Mouse (Mus musculus) CH12.LX (cell line): ENCODE results near the gene Macf1. TPM values are rescaled to one million over a fixed set of nuclear protein-coding genes. Genes with fewer than 3 reads are reported as not detected.
A peak's percentile ranks its signal among the peaks of the same experiment; 100 is the strongest.

Source experiments
- DNase-seq: peaks from one replicate; pipeline ENCODE4 v3.0.0-alpha.2; 2013; ENCODE audit errors: extremely low read depth
- H3K27ac ChIP-seq: 2 replicates; pipeline ENCODE4 v1.5.1; 2012; ENCODE audit warnings: low read depth, mild to moderate bottlenecking, control low read depth, moderate library complexity; ENCODE audit not compliant: insufficient read depth
- H3K27me3 ChIP-seq: replicated peaks from 2 replicates; pipeline ENCODE3; 2012; ENCODE audit warnings: inconsistent platforms
- H3K36me3 ChIP-seq, 2 experiments: replicated peaks in 1 of 2; 2 replicates each; pipeline versions ENCODE3 to v1.6.1; 2012; ENCODE audit warnings: inconsistent platforms in 1 of 2, low read length in 1 of 2, mild to moderate bottlenecking in 1 of 2, mixed read lengths in 1 of 2, moderate library complexity in 1 of 2; ENCODE audit not compliant: control insufficient read depth in 1 of 2, insufficient read depth in 1 of 2
- H3K4me1 ChIP-seq, 2 experiments: 2 replicates each; pipeline ENCODE4 v1.6.1; 2012; ENCODE audit warnings: inconsistent platforms in 1 of 2, moderate library complexity in 1 of 2; ENCODE audit not compliant: insufficient read depth in 2 of 2, control insufficient read depth in 1 of 2
- H3K4me2 ChIP-seq: 2 replicates; pipeline ENCODE4 v1.6.1; 2012; ENCODE audit warnings: low read depth, mild to moderate bottlenecking, control low read depth; ENCODE audit not compliant: poor library complexity, insufficient read depth, severe bottlenecking
- H3K4me3 ChIP-seq, 3 experiments: fragments of 150-350 bp in 1 of 3; sonication (generic) in 1 of 3; replicated peaks in 1 of 3; 2 replicates each; pipeline versions ENCODE3 to v1.5.1; 2011 to 2012; ENCODE audit warnings: low read depth in 2 of 3, low read length in 2 of 3, mild to moderate bottlenecking in 2 of 3, moderate library complexity in 2 of 3, control low read depth in 1 of 3, improper control_type of control experiment in 1 of 3, inconsistent platforms in 1 of 3, mixed read lengths in 1 of 3; ENCODE audit not compliant: poor library complexity in 1 of 3
- H3K79me2 ChIP-seq: replicated peaks from 2 replicates; pipeline ENCODE4 v1.6.1; 2012; ENCODE audit warnings: mild to moderate bottlenecking, moderate library complexity; ENCODE audit not compliant: control insufficient read depth, poor library complexity, insufficient read depth, severe bottlenecking; ENCODE audit errors: extremely low read depth
- H3K9ac ChIP-seq: 2 replicates; pipeline ENCODE4 v1.6.1; 2012; ENCODE audit warnings: low read depth, mild to moderate bottlenecking, control low read depth, moderate library complexity; ENCODE audit not compliant: insufficient read depth
- H3K9me3 ChIP-seq: replicated peaks from 2 replicates; pipeline ENCODE3; 2012; ENCODE audit warnings: low read length, inconsistent platforms, mixed read lengths
- ELF1 ChIP-seq: IDR thresholded peaks from 2 replicates; pipeline ENCODE4 v1.6.1; 2014; ENCODE audit warnings: low read depth, mild to moderate bottlenecking, inconsistent platforms, low read length, improper control_type of control experiment
- EP300 ChIP-seq: IDR thresholded peaks from 2 replicates; pipeline ENCODE4 v1.6.1; 2011; ENCODE audit warnings: low read length, improper control_type of control experiment
- IRF4 ChIP-seq: IDR thresholded peaks from 2 replicates; pipeline ENCODE4 v1.6.1; 2014; ENCODE audit warnings: low read depth, mild to moderate bottlenecking, inconsistent platforms, low read length, improper control_type of control experiment
- JUN ChIP-seq: IDR thresholded peaks from 2 replicates; pipeline ENCODE4 v1.6.1; 2011; ENCODE audit warnings: low read depth, mild to moderate bottlenecking, low read length, improper control_type of control experiment, moderate library complexity; ENCODE audit not compliant: insufficient read depth
- JUND ChIP-seq: conservative IDR thresholded peaks from 2 replicates; pipeline ENCODE4 v1.6.1; 2011; ENCODE audit warnings: low read depth, low read length, improper control_type of control experiment
- KAT2A ChIP-seq: IDR thresholded peaks from 2 replicates; pipeline ENCODE4 v1.6.1; 2012; ENCODE audit warnings: low read length, improper control_type of control experiment, inconsistent platforms; ENCODE audit not compliant: insufficient replicate concordance
- MAZ ChIP-seq: IDR thresholded peaks from 2 replicates; pipeline ENCODE4 v1.6.1; 2012; ENCODE audit warnings: low read depth, mild to moderate bottlenecking, inconsistent platforms, low read length, improper control_type of control experiment, moderate library complexity
- NRF1 ChIP-seq: IDR thresholded peaks from 2 replicates; pipeline ENCODE4 v1.6.1; 2014; ENCODE audit warnings: low read depth, mild to moderate bottlenecking, inconsistent platforms, low read length, improper control_type of control experiment, moderate library complexity
- RAD21 ChIP-seq: IDR thresholded peaks from 2 replicates; pipeline ENCODE4 v1.6.1; 2011; ENCODE audit warnings: low read depth, mild to moderate bottlenecking, low read length, improper control_type of control experiment, moderate library complexity
- RCOR1 ChIP-seq: conservative IDR thresholded peaks from 2 replicates; pipeline ENCODE4 v1.6.1; 2012; ENCODE audit warnings: low read depth, mild to moderate bottlenecking, inconsistent platforms, low read length, improper control_type of control experiment
- TBP ChIP-seq: conservative IDR thresholded peaks from 2 replicates; pipeline ENCODE4 v1.6.1; 2011; ENCODE audit warnings: low read depth, low read length, improper control_type of control experiment
- TCF12 ChIP-seq: IDR thresholded peaks from 2 replicates; pipeline ENCODE4 v1.6.1; 2014; ENCODE audit warnings: low read depth, mild to moderate bottlenecking, inconsistent platforms, low read length, improper control_type of control experiment
- USF1 ChIP-seq: IDR thresholded peaks from 2 replicates; pipeline ENCODE4 v1.6.1; 2014; ENCODE audit warnings: low read depth, mild to moderate bottlenecking, inconsistent platforms, low read length, improper control_type of control experiment
- ZC3H11A ChIP-seq: IDR thresholded peaks from 2 replicates; pipeline ENCODE4 v1.6.1; 2012; ENCODE audit warnings: low read depth, mild to moderate bottlenecking, inconsistent platforms, low read length, improper control_type of control experiment
- dilution Hi-C: fragments of 300-500 bp; cut with MboI; formaldehyde crosslinking; loops from 2 replicates; pipeline ENCODE4 v1.14.3; 2020; ENCODE audit warnings: low sequenced_read_pairs; ENCODE audit not compliant: extremely low pct_unique_long_range_greater_than_20kb, extremely low pct_ligation_motif_present
- in situ Hi-C: fragments of 300-500 bp; cut with MboI; formaldehyde crosslinking; loops from 3 replicates; pipeline ENCODE4 v1.14.3; 2019; ENCODE audit warnings: low sequenced_read_pairs, low pct_ligation_motif_present, low pct_unique_long_range_greater_than_20kb, mixed read lengths
- polyA plus RNA-seq: library from polyadenylated mRNA; unstranded; fragments of >175 nt; gene quantifications from 2 replicates; pipeline ENCODE4 v1.2.1, GENCODE M21; 2012; ENCODE audit warnings: low read depth; ENCODE audit not compliant: insufficient read length
- total RNA-seq, 2 experiments: library from RNA; depleted of rRNA; stranded (reverse); fragments of 300-350 nt in 1 of 2; fragments of >200 nt in 1 of 2; gene quantifications; 2 replicates each; pipeline ENCODE4 v1.2.3; 2012 to 2014

Gene Macf1
- total and polyA plus RNA-seq, 3 experiments = 63.3 to 93.3 (median 77.8) TPM

GRCm38 (mm10) chr4:123355941-123356340 is 328.2 kb downstream of the Macf1 start:
- no peak overlapping the region for H3K27ac ChIP-seq
- H3K79me2 ChIP-seq = no peaks in the 10 kb centered on the region
- no peak overlapping the region for H3K9ac ChIP-seq
- H3K4me1 ChIP-seq = peaks cover 7 to 23% of the 10 kb centered on the region in 2 experiments
- TF ChIP-seq RAD21 = no peak
- TF ChIP-seq EP300 = no peak
- no peak for TF ChIP-seq RCOR1
- no peak for TF ChIP-seq KAT2A
- TF ChIP-seq JUND = no peak
- no peak for TF ChIP-seq ZC3H11A
- no peak for TF ChIP-seq TCF12
- no peak for TF ChIP-seq USF1
- TF ChIP-seq IRF4 = no peak
- no peak for TF ChIP-seq MAZ
- TF ChIP-seq JUN = no peak
- in situ Hi-C loops (no loop called here), dilution Hi-C loops (no loop called here)
- no peaks in the 10 kb centered on the region for H3K9me3 ChIP-seq
- H3K4me3 ChIP-seq = no peak overlapping the region
- H3K36me3 ChIP-seq = peaks cover 44 to 87% of the 10 kb centered on the region in 2 experiments
- no peak for DNase-seq
- H3K27me3 ChIP-seq = no peaks in the 10 kb centered on the region
- H3K4me2 ChIP-seq = no peak overlapping the region

- no peaks in the 10 kb centered on the region for H3K9me3 ChIP-seq
- no peaks in the 10 kb centered on the region for H3K79me2 ChIP-seq
- peaks cover 7 to 23% of the 10 kb centered on the region in 2 experiments for H3K4me1 ChIP-seq
- TF ChIP-seq ELF1 = no peak
- TF ChIP-seq RAD21 = peak; percentile 3
- 0 out of 2 replicates have a peak, but pooled peaks have one; percentile 64 for TF ChIP-seq TBP
- TF ChIP-seq IRF4 = peak; percentile 97
- TF ChIP-seq NRF1 = no peak
- TF ChIP-seq KAT2A = no peak
- TF ChIP-seq, all 38 proteins: peak for 3
- dilution Hi-C loops (no loop called here), in situ Hi-C loops (no loop called here)
- Histone ChIP-seq H3K9ac (0 out of 2 replicates have a peak overlapping the region, but pooled peaks have one; percentile 22), H3K36me3 (peaks cover 38 to 92% of the 10 kb centered on the region in 2 experiments), H3K4me2 (no peak overlapping the region), H3K27me3 (no peaks in the 10 kb centered on the region), H3K27ac (peak overlapping the region; percentile 46; the same call in 1 of the 2 replicates), H3K4me3 (no peak overlapping the region)
- DNase-seq = peak; percentile 82
These were observed 330.8 kb downstream of the Macf1 start for GRCm38 (mm10) chr4:123353271-123353877.
